Mouse (Mus musculus) Muller cell, postnatal 12 days (primary cell): Measurements from ENCODE around the gene Rnf123.

ENCODE experiments used
- DNase-seq: peaks from one replicate; pipeline ENCODE4 v3.0.0-alpha.2; 2015; ENCODE audit errors: inconsistent ontology term

Gene Rnf123

GRCm38 (mm10) chr9:108062142-108062541 is 21.0 kb downstream of the Rnf123 start:
- DNase-seq, result no peak

- DNase-seq, result no peak
Observed at GRCm38 (mm10) chr9:108058291-108058690, 24.9 kb downstream of the Rnf123 start.

DNA sequence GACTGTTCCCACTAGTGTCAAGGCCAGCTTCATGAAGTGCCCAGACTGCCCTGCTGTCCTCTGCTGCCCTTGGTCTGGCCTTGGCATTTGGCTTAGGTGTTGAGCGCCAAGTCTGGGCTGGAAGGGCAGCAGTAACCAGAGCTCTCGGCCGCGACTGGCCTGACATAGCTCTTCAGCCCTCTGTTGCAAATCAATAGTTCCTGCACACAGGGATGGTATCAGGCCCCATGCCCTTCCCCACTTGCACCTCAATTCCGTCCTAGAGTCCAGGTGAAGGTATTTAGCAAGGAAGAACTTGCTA is 25.9 kb downstream of the Rnf123 start:
- DNase-seq, result no peak

- no peak for DNase-seq
Observed at GRCm38 (mm10) chr9:108056361-108057261, 26.5 kb downstream of the Rnf123 start.

- no peak for DNase-seq
Observed at GRCm38 (mm10) chr9:108055661-108056237, 27.4 kb downstream of the Rnf123 start.

- no peak for DNase-seq
Observed at GRCm38 (mm10) chr9:108055061-108055460, 28.1 kb downstream of the Rnf123 start.

GRCm38 (mm10) chr9:108054331-108055040 is 28.7 kb downstream of the Rnf123 start:
- DNase-seq, result no peak

- no peak for DNase-seq
Observed at GRCm38 (mm10) chr9:108053665-108054225, 29.4 kb downstream of the Rnf123 start.

DNA sequence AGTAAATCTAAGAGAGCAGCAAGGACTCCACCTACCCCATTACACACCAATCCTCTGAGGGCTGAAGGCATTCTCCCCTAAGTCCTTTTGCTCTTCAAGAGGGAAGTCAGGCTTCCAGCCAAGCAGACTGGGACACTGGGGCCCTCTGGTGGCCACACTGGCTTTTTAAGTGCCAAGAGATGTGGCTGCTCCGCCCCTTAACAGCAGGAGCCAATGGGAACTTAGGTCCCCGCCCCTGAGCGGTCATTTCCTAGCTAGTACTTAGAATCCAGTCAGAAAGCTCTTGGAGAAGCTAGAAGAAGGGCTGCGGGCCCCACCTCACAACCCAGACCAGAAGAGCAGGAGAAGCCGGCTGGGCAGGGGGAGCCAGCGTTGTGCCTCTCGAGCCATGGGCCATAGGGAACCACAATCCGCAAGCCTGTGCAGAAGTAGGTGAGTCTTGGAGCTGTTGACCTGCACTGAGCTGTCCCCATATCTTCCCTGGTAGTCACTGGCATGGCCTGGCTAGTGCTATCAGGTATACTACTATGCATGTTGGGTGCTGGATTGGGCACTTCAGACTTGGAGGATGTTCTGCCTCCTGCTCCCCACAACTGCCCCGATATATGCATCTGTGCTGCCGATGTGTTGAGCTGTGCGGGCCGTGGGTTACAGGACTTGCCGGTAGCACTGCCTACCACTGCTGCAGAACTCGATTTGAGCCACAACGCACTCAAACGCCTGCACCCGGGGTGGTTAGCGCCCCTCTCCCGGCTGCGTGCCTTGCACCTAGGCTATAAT is 30.1 kb downstream of the Rnf123 start, which contains the start of gene Amigo3:
Gene Amigo3 (plus strand): TSS at position 275 of the 780 bp plus-strand sequence.
- peak; percentile 96 for DNase-seq

- no peak for DNase-seq
Observed at GRCm38 (mm10) chr9:108052411-108052810, 30.7 kb downstream of the Rnf123 start.

- DNase-seq, result no peak
Observed at GRCm38 (mm10) chr9:108051931-108052220, 31.3 kb downstream of the Rnf123 start.

DNA sequence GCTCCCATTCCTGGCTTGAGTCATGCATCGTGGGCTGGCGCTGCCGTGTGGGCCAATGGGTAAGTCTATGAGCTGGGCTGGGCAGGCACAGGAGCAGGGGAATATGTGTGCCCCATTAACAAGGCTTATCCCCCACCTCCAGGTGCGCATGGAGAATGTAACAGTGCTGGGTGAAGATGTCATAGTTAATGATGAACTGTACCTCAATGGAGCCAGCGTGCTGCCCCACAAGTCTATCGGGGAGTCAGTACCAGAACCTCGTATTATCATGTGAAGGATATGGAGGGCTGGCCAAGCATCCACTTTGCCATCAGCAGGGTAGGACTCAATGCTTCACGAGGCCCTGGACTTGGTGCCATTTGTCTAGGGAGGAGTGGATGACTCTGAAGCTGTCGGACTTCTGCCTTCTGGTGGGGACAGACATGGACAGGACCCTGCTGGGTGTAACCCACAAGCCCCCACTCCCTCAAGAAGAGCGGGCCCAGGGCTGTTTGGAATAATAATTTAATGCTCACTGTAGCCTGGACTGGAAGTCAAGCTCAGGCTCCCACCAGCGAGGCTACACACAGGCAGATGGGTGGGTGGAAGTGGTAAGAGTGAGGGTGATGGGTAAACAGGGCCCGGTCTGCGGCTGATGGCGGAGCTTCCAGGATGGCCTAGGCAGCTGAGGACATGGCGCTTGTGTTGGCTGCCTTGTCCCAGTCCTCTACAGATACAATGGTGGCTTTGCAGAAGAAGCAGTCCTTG is 31.8 kb downstream of the Rnf123 start:
- no peak for DNase-seq

GRCm38 (mm10) chr9:108049561-108050251 is 33.4 kb downstream of the Rnf123 start:
- no peak for DNase-seq

GRCm38 (mm10) chr9:108049016-108049455 is 34.1 kb downstream of the Rnf123 start, which contains the start of gene Gmppb:
Gene Gmppb, plus strand, starts transcription at chr9:108049242.
- DNase-seq, result peak; percentile 99

DNA sequence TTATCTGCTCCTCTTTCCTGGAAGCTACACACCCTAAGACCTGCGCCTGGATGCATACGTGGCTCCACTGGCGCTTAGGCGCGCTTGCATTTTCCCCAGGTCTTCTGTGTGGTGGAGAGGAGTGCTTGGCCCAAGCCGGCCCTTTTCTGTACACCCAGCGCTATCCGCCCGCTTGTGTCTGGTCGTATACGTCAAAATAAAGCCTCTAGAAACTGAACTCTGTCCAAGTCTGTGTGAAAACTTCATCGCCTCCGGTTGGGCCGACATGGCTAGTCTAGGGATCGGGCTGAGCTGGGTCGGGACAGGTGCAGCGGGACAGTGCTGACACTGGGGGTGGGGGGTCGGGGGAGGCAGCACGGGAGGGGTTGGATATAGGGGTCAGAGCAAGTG is 34.6 kb downstream of the Rnf123 start:
- DNase-seq, result no peak

- no peak for DNase-seq
Observed at GRCm38 (mm10) chr9:108047601-108048565, 35.3 kb downstream of the Rnf123 start.

DNA sequence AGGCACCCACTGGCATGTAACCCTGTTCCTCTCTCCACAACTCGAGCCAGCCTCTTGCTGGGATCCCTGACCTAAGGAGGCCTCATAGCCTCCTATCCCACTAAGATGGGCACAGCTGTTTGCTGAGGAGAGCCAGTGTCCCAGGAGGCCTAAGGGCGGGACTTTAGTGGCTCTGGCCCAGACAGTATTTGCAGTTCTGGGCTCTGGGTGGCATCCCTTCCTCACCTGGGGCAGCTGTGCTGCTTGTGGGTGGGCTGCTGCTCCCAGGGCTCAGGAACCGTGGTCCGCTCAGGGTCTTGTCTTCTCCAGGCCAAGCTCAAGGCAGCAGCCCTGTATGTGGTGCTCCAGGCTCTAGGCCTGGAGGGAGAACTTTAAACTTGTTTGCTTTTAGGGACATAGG is 36.6 kb downstream of the Rnf123 start:
- no peak for DNase-seq

GRCm38 (mm10) chr9:108044751-108045492 is 38.2 kb downstream of the Rnf123 start:
- DNase-seq, result no peak
